Mouse (Mus musculus): Measurements from ENCODE around the gene 4930402F06Rik.

- no peak for TF ChIP-seq CTCF (IDR thresholded peaks at IDR 0.05; ENCODE audit: borderline replicate concordance, insufficient read depth, low read depth, low read length)
- no peak for TF ChIP-seq POLR2A (IDR thresholded peaks at IDR 0.05; ENCODE audit: borderline replicate concordance, insufficient read depth, low read length)
These were observed 71.0 kb downstream of the 4930402F06Rik start for GRCm38 (mm10) chr2:35325930-35326329.

Measured in cerebellum, adult 2 months (tissue).